8 mouse cellular contexts compared by ENCODE assay signal in the genomic region with DNA sequence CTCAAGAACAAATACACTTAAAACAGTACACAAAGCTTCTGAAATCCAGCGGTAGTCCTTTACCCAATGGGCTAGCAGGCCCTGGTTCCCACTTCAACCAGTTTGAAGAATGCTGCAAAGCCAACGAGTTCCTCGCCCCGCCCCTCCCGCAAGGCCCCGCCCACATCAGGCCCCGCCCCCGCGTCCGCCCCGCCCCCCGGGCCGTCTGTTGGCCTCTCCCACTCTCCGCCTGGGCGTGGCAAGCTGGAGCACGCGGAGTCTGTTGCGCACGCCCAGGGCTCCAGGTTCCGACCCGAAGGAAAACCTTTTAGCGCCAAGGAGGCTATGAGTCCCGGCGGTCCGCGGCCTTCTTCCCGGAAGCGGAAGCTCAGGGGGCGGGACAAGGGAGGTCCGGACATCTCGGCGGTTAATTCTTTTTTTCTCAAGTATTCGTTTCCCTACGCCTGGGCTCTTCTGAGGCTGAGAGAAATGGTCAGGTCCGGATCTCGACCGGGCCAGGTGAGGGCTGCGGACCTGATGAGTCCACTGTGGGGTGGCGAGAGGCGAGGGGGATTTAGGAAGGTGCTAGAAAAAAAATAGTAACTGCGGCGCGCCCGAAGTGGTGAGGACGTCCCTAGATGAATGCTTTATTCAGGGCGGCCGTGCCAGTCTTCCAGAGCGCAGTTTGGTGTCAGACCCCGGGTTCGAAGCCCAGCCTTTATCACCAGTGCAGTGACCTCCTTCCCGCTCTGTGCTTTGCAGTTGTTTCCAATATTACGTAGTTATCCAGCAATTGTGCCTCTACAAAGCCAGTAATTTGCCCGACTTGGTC. TPM values are rescaled to one million over a fixed set of nuclear protein-coding genes. Genes with fewer than 3 reads are reported as not detected.
DNase-seq lines count a peak whose midpoint lies in the region; ATAC-seq lines count a peak whose summit lies in the region.

Ccdc14 (plus strand) TSS at position 283 of the 811 bp plus-strand sequence.

- H3K4me2 ChIP-seq in heart, embryonic 16.5 days (ENCODE audit: low read depth, low read length) = peak within 1 kb of the TSS; percentile 75
- peak within 1 kb of the TSS; percentile 88 for H3K4me2 ChIP-seq in liver, embryonic 15.5 days
- H3K4me2 ChIP-seq in neural tube, embryonic 12.5 days (replicated peaks) = peak within 1 kb of the TSS; percentile 66

- peaks cover 7% of the 10 kb centered on the region; the same call in 1 of the 2 replicates for H3K36me3 ChIP-seq in forebrain, embryonic 10.5 days (replicated peaks)
- H3K36me3 ChIP-seq in heart, embryonic 16.5 days (ENCODE audit: control insufficient read depth, insufficient read depth) = no peaks in the 10 kb centered on the region
- no peaks in the 10 kb centered on the region for H3K36me3 ChIP-seq in liver, embryonic 15.5 days (replicated peaks)
- H3K36me3 ChIP-seq in neural tube, embryonic 12.5 days = no peaks in the 10 kb centered on the region

- WGBS in forebrain, embryonic 10.5 days = under 1% methylated on average over 53 of the region's 53 CpGs
- under 1% methylated on average over 53 of the region's 53 CpGs for WGBS in heart, embryonic 16.5 days
- under 1% methylated on average over 53 of the region's 53 CpGs for WGBS in liver, embryonic 15.5 days (ENCODE audit: insufficient replicate concordance)
- whole genome bisulfite sequencing in neural tube, embryonic 12.5 days = under 1% methylated on average over 52 of the region's 53 CpGs

- H3K4me1 ChIP-seq in forebrain, embryonic 10.5 days = peaks cover 16% of the 10 kb centered on the region
- peaks cover 5% of the 10 kb centered on the region; the same call in 1 of the 2 replicates for H3K4me1 ChIP-seq in heart, embryonic 16.5 days (ENCODE audit: control insufficient read depth, insufficient read depth, low read length)
- H3K4me1 ChIP-seq in liver, embryonic 15.5 days (replicated peaks) = peaks cover 15% of the 10 kb centered on the region
- H3K4me1 ChIP-seq in neural tube, embryonic 12.5 days = peaks cover 5% of the 10 kb centered on the region; the same call in 1 of the 2 replicates

- peak; percentile 80 to 83 for DNase-seq in CD8-positive naive resting alpha-beta T cell, adult 2 months (ENCODE audit: low read depth in 2 of 2, low spot score in 2 of 2)
- peak; percentile 90 for DNase-seq in c-Kit-positive CD71-negative TER-119-negative erythroid progenitor cells, embryonic 14.5 days (ENCODE audit: low read depth)
- DNase-seq in forebrain, embryonic 10.5 days (ENCODE audit: extremely low spot score, low spot score) = peak; percentile 92
- peak; percentile 94 to 95 for DNase-seq in kidney, postnatal 36 days
- DNase-seq in telencephalon, adult 2 months (ENCODE audit: low read depth, low spot score) = peak; percentile 64

- no peaks in the 10 kb centered on the region for H3K9me3 ChIP-seq in forebrain, embryonic 10.5 days
- H3K9me3 ChIP-seq in heart, embryonic 16.5 days (replicated peaks; ENCODE audit: control insufficient read depth, low read length) = no peaks in the 10 kb centered on the region
- H3K9me3 ChIP-seq in liver, embryonic 15.5 days (replicated peaks) = no peaks in the 10 kb centered on the region
- no peaks in the 10 kb centered on the region for H3K9me3 ChIP-seq in neural tube, embryonic 12.5 days

- H3K27ac ChIP-seq in forebrain, embryonic 10.5 days = peak within 1 kb of the TSS; percentile 92
- peak within 1 kb of the TSS; percentile 86 for H3K27ac ChIP-seq in heart, embryonic 16.5 days (ENCODE audit: low read length)
- peak within 1 kb of the TSS; percentile 83 for H3K27ac ChIP-seq in liver, embryonic 15.5 days (replicated peaks)
- H3K27ac ChIP-seq in neural tube, embryonic 12.5 days = peak within 1 kb of the TSS; percentile 23; the same call in 1 of the 2 replicates

- no peaks in the 10 kb centered on the region for H3K27me3 ChIP-seq in forebrain, embryonic 10.5 days (ENCODE audit: poor library complexity, severe bottlenecking)
- H3K27me3 ChIP-seq in heart, embryonic 16.5 days (ENCODE audit: control insufficient read depth, insufficient read depth, low read length) = no peaks in the 10 kb centered on the region
- peaks cover 2% of the 10 kb centered on the region; the same call in 1 of the 2 replicates for H3K27me3 ChIP-seq in liver, embryonic 15.5 days
- no peaks in the 10 kb centered on the region for H3K27me3 ChIP-seq in neural tube, embryonic 12.5 days (replicated peaks)

- peak within 1 kb of the TSS; percentile 79 for H3K4me3 ChIP-seq in forebrain, embryonic 10.5 days
- peak within 1 kb of the TSS; percentile 82 for H3K4me3 ChIP-seq in heart, embryonic 16.5 days (ENCODE audit: low read length)
- H3K4me3 ChIP-seq in liver, embryonic 15.5 days (replicated peaks) = peak within 1 kb of the TSS; percentile 67
- peak within 1 kb of the TSS; percentile 60 for H3K4me3 ChIP-seq in neural tube, embryonic 12.5 days

- peak within 1 kb of the TSS; percentile 83 for H3K9ac ChIP-seq in heart, embryonic 16.5 days (ENCODE audit: low read length)
- H3K9ac ChIP-seq in liver, embryonic 15.5 days = peak within 1 kb of the TSS; percentile 56
- peak within 1 kb of the TSS; percentile 68 for H3K9ac ChIP-seq in neural tube, embryonic 12.5 days

- peak; percentile 87 for ATAC-seq in heart, embryonic 16.5 days (replicated peaks; ENCODE audit: extremely low read depth, insufficient read depth, low FRiP score)
- peak; percentile 95 for ATAC-seq in liver, embryonic 15.5 days (ENCODE audit: insufficient read depth)
- peak; percentile 96 for ATAC-seq in neural tube, embryonic 12.5 days (ENCODE audit: low FRiP score, low read depth)

RNA-seq across cellular contexts. Expression of gene Ccdc14, which starts in this region (rescaled TPM):
- 11.5 and 12.2 TPM in 2 replicates for polyA plus RNA-seq in forebrain, embryonic 10.5 days (2016; fragmentation: Nextera tagmentation; extraction: Ambion mirVana)
- polyA plus RNA-seq in heart, embryonic 16.5 days (2015; fragmentation: Nextera tagmentation; extraction: Ambion mirVana) = 4.1 and 4.9 TPM in 2 replicates
- 1.9 TPM in 2 replicates for polyA plus RNA-seq in liver, embryonic 15.5 days (2015; fragmentation: Nextera tagmentation; extraction: Ambion mirVana)
- 6.9 and 7.7 TPM in 2 replicates for polyA plus RNA-seq in neural tube, embryonic 12.5 days (2016; fragmentation: Nextera tagmentation; extraction: Ambion mirVana)

Comparison
In these comparisons a context has a peak if more than half of its experiments do, and no peak if none do; other contexts are left out.
1. Peak in every context shown above with its lines: DNase-seq, ATAC-seq, H3K4me3 ChIP-seq and H3K27ac ChIP-seq.
2. H3K27ac ChIP-seq: peak in every context shown above with its lines; median percentile 92 in forebrain, embryonic 10.5 days; 86 in heart, embryonic 16.5 days; 83 in liver, embryonic 15.5 days; 23 in neural tube, embryonic 12.5 days.